Mouse (Mus musculus) cerebellum, postnatal 4 days (tissue): ENCODE measurements around the gene Pex26.
A peak's percentile ranks its signal among the peaks of the same experiment; 100 is the strongest.

Experiments
- DNase-seq, 2 experiments: peaks; one replicate each; pipeline ENCODE4 v3.0.0; 2022; ENCODE audit warnings: low spot score in 2 of 2, mixed read lengths in 1 of 2

Gene Pex26

DNA sequence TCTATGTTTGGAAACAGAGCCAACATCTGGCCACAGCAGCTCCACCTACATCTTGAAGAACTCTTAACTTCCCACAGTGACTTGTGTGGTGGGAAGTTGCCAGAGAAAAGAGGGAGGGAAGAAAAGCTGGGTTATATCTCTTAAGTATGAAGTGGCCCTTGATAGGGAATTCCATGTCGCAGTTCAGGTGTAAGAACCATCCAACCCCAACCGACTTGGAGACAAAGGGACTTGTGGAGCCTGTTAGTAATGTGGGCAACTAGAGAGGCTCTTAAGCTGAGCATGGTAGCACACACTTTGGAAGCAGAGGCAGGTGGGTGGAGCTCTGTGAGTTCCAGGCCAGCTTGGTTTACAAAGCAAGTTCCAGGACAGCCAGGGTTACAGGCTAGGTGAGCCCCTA, 26.1 kb downstream of the Pex26 start:
- DNase-seq = no peak

DNA sequence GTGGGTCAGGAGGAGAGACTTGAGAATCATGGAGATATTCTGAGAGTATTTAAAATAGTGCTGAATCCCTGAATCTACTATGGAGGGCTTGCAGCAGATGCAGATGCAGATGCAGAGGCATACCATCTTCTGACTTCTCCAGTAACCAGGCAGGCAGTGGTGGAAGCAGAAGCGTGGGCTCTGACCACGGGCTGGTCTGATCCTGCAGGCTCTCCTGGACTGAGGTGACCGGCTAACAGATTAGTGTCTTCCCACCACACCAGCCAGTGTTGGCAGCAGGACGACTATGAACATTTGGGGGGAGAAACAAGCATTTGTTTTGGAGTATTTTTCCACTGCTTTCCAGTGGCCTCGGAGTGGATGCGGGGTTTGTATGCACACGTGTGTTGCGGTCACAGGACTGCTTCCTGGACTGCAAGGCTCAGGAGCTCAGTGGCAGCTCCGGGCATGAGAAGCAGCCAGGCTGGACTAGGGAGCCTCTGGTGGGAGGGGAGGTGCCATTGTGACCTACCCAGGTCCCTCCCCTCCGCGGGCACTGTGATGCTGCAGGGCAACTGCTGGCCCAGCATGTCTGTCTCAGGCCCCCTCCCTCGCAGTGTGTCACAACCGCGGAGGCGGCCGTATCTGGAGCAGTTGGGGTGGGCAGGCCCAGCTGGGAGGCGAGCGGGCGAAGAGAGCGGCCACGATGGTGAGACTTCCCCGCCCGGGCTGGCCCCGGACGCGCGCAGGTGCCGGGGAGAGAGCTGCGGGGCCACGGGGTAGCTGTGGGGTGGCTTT, 26.9 kb downstream of the Pex26 start, which contains the start of gene Tuba8:
Gene Tuba8, plus strand, starts transcription at position 548 of the 777 bp plus-strand sequence.
- DNase-seq = peak in 1 of 2 experiments; percentile 25

DNA sequence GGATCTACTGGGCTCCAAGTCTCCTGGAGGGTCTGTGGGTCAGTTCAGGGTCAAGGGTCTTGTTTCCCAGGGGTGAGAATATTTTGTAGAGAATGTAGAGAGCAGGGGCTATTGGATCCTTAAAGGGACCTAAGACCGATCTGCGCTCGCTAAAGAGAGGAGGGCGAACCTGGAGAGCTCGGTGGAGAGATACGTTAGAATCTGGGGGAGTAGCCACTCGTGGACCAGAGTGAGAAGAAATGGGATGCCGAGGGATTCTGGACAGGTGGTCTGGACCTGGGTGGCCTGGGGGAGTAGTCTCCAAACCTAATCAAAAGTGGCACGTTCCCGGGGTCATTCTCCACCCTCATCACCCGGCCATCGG, 27.4 kb downstream of the Pex26 start:
- DNase-seq = no peak

DNA sequence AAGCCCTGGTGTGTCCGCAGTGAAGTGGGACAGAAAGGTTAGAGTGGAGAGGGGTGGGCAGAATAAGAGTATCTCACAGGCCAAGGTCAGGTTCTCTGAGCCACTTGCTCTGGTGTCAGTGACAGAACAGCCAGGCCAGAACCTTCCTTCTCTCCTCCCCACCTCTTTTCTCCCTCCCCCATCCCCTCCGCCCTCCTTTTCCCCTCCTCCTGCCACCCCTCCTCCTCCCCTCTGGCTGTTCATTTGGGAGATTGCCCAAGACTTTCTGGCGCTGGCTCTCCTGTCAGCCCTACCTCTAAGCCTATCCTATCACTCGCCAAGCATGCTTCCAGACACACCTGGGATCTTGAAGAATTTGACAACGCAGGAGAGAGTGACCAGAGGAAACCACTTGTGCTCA, 28.3 kb downstream of the Pex26 start:
- peak in 1 of 2 experiments; percentile 22 for DNase-seq

DNA sequence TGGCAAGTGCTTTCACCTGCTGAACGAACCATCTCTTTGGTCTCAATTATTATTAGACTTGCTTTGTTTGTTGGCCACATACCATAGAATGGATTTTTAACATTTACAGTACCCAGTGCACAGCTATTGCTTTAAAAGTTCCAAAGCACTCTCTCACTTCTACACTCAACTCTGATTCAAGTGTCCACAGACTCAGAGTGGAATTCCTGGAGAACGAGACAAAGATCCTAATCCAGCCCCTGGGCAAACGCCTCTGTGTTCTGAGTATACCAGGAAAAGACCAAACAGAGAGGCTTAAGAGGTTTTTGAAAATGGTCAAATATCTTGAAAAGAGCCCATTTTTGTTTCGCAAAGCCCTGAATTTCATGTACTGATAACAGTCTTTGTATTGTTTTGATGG, 29.5 kb downstream of the Pex26 start:
- DNase-seq = no peak

DNA sequence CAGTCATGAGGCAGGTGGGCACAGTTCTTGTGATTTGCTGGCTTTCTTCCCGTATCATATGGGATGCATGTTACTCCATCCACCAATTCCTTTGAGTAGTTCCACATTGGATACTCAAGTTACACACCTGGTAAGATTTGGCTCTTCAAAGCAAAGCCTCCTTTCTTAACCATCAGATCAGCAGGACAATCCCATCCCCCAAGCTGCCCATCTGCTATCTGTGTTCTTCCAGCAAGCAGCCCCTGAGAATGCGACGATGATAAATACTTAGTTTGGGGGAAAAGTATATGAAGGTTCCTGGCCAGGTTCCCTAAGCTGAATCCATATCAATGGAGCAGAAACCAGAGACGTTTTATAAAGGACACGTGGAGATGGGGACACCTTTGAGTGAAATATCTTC, 30.8 kb downstream of the Pex26 start:
- no peak for DNase-seq

DNA sequence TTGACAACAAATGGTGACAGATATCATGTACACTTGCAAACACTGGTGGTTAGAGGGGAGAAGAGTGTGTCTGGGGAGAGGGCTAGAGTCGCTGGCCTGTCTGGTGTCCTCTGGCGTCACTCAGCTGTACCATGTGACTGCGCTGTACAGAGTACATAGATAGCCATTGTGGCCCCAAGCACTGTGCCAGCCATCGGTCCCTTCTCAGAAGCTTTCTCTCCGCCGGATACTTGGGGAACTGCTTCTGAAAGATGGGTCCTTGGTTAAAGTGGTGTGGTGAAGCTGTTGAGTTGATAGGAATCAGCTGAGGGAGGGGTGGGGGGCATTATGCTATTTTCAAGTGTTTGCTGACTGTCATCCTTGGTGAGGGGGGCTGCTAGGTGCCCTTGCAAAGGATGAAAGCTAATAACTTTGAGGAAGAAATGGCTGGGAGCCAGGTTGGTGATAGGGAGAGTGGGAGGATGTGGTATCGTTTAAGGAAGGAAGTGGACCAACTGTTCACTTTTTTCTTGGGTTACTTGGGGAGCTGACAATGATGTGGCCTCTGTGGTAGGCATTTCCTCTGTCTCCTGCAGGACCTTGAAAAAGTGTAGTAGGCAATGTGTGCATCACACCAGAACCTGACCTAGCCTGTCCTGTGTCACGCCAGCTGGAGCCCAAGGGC, 31.3 kb downstream of the Pex26 start:
- DNase-seq = no peak

DNA sequence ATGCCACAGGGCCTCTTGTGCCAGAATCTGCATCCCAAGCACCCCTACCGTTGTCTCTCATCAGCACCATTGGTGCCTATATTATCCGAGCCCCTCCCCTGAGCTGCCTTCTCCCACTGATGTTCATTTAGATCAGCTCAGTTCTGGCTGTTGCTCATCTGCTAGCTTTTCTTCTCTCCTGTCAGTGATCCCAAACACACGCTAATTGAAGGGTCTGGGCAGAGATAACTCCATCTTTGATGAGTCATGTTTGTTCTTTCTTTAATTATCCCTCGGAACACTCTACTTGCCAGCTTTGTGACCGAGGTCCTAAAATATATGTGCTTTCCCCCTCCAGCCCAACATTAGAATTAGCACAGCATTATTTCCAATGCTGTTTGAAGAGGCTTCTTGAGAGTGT, 31.9 kb downstream of the Pex26 start:
- no peak for DNase-seq

DNA sequence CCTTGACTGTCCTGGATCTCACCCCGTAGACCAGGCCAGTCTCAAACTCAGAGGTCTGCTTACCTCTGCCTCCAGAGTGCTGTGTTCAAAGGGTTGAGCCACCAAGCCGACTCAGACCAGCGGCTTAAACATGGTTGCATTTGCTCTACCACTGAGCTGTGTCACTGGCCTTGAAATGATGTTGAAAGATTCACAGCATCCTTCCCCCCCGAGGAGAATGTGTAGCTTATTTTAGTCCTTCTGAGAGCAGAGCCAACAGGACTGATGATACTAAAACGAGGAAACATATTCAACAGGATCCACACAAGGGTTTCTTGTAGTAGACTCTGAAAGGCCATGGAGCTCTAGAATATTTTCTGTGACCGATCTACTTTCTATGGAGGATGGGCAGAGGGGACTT, 32.4 kb downstream of the Pex26 start:
- DNase-seq = no peak

DNA sequence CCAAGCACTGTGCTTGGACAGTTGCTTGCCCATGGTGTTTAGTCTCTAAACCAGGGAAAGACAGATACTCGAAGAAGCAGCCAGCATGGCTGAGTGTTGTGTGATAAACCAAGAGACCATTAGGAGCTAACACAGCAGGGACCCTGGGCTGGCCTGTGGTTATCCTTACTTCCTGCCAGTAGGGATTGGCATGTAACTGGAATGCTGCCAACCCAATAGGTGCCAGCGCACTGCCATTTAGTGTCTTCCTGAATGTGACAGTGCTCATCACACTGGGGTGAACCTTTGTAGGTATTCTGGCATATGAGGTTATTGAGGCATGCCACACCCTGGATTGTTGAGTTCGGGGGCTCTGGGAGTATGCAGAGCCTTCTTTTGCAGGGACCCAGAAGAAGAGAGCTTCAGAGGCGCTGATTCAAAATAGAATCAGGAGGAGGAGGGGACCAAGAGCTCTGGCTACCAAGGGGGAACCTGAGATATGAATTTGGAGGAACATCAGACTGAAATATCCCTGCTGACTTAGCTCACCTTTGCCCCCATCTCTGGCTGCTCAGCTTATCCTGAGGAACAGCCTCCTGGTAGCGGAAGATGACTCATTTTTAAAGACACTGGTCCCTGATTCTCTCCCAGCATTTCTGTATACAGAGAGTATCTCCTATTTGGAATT, 33.3 kb downstream of the Pex26 start:
- DNase-seq = no peak

DNA sequence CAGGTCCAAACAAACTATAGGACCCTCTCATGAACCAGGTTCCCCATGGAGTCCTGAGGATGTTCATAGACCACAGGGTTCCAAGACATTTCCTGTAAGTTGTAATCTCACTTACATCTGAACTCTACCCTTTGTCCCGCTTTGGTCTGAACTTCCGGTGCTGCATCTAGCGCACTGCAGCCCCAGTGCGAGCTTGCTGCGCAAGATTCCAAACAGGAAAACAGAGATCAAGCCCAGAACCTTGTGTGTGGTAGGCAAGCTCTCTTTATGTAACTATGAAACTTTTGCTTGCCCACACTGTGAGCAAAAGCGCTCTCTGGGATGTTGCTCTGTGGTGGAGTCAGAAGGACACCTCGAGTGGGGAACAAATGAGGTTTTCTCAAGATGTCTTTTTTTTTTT, 34.5 kb downstream of the Pex26 start:
- no peak for DNase-seq

DNA sequence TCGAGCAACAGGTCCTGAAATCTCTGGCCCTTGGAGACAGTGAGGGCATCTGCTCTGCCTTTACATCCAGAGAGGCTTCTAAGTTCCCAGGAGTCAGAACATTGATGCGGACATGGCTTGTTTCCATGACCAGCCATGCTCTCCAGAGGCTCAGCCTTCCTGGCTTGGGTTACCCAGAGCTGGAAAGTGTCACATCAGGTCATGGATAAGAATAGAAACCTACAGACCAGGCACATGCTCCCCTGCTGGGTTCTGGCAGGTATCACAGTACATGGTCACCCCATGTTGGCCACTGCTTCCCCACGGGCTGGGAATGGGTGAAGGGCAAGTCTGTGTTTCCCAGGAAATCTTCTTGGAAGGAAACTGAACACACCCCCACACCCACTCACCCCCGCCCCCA, 35.9 kb downstream of the Pex26 start:
- no peak for DNase-seq

DNA sequence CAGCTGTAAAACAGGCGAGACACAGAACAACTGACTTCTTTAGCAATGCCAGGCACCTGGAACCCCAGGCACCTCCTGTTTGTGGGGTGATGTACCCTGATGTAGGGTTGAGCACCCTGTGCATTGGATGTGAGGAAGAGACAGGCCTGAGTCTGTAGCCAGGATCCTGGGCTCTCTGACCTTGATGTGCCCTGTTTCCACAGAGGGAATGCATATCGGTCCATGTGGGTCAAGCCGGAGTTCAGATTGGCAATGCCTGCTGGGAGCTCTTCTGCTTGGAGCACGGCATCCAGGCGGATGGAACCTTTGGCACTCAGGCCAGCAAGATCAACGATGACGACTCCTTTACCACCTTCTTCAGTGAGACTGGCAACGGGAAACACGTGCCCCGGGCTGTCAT, 36.7 kb downstream of the Pex26 start:
- DNase-seq = no peak

DNA sequence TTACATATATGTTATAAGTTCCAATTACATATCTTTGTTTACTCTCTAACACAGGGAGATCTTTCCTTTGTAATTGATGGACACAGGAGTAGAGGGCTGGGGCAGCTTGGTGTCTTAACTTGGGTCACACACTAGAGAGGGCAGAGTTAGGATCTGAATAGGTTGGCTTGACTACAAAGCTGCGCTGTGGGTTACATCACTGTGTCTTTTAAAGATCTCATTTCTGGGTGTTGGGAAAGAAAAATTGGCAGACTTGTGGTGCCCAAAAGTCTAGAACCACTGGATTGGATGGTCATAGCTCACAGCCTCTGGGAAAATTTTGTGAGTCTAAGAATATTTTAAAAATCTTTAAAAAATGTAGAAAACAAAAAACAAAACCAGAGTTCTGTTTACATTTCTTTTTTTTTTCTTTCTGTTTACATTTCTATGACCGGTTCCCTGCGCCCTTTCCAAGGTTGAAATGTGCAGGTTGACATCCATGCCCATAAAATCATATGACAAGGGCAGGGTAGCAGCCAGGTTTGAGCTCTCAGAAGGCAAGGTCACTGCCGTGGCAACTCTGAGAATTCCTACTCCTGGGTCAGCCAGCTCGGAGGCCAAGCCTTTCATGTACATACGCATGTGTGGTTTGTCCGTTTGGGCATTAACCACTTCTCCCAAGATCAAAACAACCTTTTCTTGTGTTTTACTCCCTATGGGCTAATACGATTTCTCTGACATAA, 38.6 kb downstream of the Pex26 start:
- no peak for DNase-seq

DNA sequence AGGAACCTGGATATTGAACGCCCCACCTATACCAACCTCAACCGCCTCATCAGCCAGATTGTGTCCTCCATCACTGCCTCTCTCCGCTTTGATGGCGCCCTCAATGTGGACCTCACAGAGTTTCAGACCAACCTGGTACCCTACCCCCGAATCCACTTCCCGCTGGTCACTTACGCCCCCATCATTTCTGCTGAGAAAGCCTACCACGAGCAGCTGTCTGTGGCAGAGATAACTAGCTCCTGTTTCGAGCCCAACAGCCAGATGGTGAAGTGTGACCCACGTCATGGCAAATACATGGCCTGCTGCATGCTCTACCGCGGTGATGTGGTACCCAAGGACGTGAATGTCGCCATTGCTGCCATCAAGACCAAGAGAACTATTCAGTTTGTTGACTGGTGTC, 39.5 kb downstream of the Pex26 start:
- no peak for DNase-seq

DNA sequence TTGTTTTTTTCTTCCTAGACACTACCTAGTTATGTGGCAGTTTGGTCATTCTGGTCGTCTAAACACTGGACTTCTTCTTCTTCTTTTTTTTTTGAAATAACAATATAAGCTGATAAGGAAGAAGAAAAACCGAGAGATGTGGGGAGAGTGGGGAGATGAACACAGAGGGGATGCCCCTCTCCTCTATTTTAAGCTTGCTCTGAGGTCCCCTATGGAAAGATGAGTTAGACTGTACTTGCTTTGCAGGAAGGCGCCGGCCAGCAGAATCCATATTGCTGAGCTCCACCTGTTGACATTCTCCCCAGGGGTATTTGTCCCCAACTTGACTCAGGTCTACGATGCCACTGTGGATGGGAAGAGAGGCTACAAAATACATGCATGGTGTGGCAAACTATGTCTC, 40.6 kb downstream of the Pex26 start:
- DNase-seq = no peak

DNA sequence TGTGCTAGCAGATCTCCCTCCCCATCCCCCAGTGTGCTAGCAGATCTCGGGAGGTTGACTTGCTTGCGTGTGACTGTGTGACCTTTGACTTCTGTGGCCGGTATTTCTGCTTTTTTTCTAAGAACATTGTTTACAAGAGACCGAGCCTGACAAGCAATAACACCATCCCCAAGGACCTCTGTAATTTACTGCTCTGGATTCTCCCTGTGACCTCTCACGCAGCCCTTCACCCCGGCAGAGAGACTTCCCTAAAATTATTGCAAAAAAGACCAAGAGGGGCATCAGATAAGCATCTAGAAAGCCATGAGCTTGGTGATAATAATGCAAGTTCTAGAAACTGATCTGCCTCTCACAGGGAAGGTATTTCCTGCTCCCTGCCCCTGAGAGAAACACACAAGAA, 41.5 kb downstream of the Pex26 start:
- DNase-seq = no peak

DNA sequence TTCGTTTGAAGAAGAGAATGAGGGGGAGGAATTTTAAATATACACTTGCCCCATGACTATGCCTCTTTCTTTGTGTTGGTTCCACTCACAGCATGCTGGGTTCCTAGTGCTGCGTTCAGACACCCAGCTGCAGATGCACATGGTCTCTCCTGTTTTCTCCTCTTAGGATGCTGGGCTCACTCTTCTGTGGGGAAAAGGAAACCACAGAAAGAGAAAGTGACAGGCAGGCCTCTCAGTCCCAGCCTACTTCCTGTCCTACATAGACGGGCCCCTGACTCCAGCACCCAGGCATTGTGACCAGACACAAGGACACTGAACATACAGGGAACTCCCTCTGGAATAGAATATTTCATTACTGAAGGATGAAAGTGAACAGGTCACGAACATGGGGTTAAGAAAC, 42.6 kb downstream of the Pex26 start:
- DNase-seq = no peak

DNA sequence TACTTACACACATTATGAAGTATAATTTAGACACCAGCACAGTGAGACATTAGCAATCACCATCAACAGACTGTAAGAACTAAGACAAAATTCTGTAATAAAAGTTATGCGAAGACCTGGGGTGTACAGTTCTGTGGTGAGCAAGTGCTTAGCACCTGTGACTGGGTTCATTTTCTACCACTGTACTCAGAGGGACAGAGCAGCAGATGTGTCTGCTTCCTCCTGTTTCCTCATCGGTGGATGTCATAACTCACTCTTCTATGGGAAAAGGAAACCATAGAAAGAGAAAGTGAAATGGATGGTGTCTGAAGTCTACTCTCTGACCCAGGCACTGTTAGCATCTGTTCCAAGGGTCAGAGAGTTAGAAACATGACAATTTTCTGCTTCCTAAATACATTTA, 43.3 kb downstream of the Pex26 start:
- no peak for DNase-seq

DNA sequence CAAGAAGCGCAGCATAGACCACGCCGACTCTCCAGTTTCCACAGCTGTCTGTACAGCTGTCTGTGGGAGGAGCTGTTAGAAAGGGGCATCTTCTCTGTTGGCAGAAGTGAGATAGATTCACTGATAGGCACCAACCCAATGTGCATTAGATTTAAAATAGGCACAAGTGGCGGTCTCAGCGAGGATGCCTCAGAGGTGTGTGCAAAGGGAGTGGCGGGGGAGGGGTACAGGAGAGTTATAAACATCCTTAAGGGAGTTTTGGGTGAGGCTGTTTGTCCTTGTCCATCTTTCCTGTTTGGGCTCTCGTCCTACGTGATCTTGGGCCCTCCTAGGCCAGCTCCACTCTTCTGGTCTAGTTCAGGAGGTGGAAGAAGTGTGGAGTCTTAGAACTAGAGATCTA, 45.0 kb downstream of the Pex26 start:
- no peak for DNase-seq

DNA sequence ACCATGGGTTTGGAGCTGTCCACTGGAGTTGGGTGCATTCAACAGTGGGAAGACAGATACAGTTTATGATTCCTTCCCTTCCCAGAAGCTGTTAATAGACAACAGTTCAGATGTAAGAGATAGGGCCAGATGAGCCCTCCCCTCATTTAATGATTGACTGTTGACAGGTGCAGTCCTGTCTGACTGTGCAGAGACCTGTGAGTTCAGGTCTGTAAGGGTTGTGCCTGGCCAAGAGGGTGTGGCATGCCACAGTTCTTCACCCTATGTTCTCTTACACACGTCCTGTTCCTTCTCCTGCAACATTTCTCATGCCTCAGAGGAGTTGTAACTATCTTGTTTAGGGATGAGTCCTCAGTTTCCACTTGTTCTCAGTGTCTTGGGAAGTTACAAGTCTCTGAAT, 49.2 kb downstream of the Pex26 start:
- no peak for DNase-seq

DNA sequence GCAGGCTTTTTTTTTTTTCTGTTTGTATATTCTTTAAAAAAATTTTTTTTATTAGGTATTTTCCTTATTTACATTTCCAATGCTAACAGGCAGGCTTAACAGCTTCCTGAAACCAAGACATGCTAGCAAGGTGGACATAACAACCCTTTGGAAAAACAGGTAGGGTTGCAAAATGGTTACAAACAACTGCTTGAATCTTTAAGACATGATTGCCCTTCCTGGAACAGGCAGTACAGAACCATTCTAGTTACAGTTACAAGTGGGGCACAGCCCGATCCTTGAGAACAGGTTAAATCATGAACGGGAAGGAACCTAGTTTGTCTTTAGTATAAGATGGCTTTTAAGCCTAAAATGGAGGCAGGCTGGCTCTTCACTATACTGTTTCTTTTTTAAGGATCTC, 52.9 kb downstream of the Pex26 start:
- DNase-seq = no peak
